Mouse (Mus musculus) 3134 (cell line): ENCODE measurements around the gene 4931428F04Rik.

ENCODE experiments used
- DNase-seq: peaks from one replicate; pipeline ENCODE4 v3.0.0-alpha.2; 2011; ENCODE audit warnings: low spot score; ENCODE audit not compliant: insufficient read length; ENCODE audit errors: extremely low read depth

4931428F04Rik gene

GRCm38 (mm10) chr8:105264024-105264982, 25.4 kb downstream of the 4931428F04Rik start, which contains the start of the genes Tradd and Fbxl8:
Tradd (minus strand) TSS chr8:105264609.
Fbxl8 (plus strand) TSS chr8:105264648.
- peak; percentile 82 for DNase-seq

GRCm38 (mm10) chr8:105263244-105263912, 26.3 kb downstream of the 4931428F04Rik start:
- no peak for DNase-seq

- no peak for DNase-seq
Observed at GRCm38 (mm10) chr8:105261326-105261980, 28.2 kb downstream of the 4931428F04Rik start.

- no peak for DNase-seq
Observed at GRCm38 (mm10) chr8:105260371-105261099, 29.1 kb downstream of the 4931428F04Rik start.

- DNase-seq, result no peak
Observed at GRCm38 (mm10) chr8:105259721-105260320, 29.8 kb downstream of the 4931428F04Rik start.

- no peak for DNase-seq
Observed at GRCm38 (mm10) chr8:105258911-105259720, 30.5 kb downstream of the 4931428F04Rik start.

- no peak for DNase-seq
Observed at GRCm38 (mm10) chr8:105257318-105258114, 32.1 kb downstream of the 4931428F04Rik start.

GRCm38 (mm10) chr8:105254966-105255350, 34.7 kb downstream of the 4931428F04Rik start, which contains the start of gene B3gnt9:
B3gnt9 (minus strand) TSS chr8:105255153.
- DNase-seq, result no peak

- DNase-seq, result no peak
Observed at GRCm38 (mm10) chr8:105254152-105254965, 35.3 kb downstream of the 4931428F04Rik start.

- DNase-seq, result no peak
Observed at GRCm38 (mm10) chr8:105253766-105254151, 35.9 kb downstream of the 4931428F04Rik start.

GRCm38 (mm10) chr8:105252680-105253537, 36.8 kb downstream of the 4931428F04Rik start:
- DNase-seq, result no peak

GRCm38 (mm10) chr8:105251954-105252353, 37.7 kb downstream of the 4931428F04Rik start:
- DNase-seq, result no peak

- DNase-seq, result no peak
Observed at GRCm38 (mm10) chr8:105241016-105241415, 48.6 kb downstream of the 4931428F04Rik start.

- DNase-seq, result no peak
Observed at GRCm38 (mm10) chr8:105237442-105238142, 52.1 kb downstream of the 4931428F04Rik start.

- no peak for DNase-seq
Observed at GRCm38 (mm10) chr8:105235206-105235605, 54.5 kb downstream of the 4931428F04Rik start.
